Mouse (Mus musculus): ENCODE data around the gene Inafm1. TPM values are rescaled to one million over a fixed set of nuclear protein-coding genes. Genes with fewer than 3 reads are reported as not detected.

Inafm1 gene
- total and polyA plus RNA-seq, 3 experiments, result 1.5 to 9.5 (median 7.4) TPM

GRCm38 (mm10) chr7:16309318-16310019 is 36.1 kb upstream of the Inafm1 start (continued):
- peak; percentile 42; the same call in 1 of the 2 replicates for TF ChIP-seq ETS1 (conservative IDR thresholded peaks at IDR 0.05; ENCODE audit: low read depth, low read length)
- 0 out of 2 replicates have a peak, but pooled peaks have one; percentile 61 for TF ChIP-seq KAT2A (IDR thresholded peaks at IDR 0.05; ENCODE audit: insufficient replicate concordance, low read length)
- peak; percentile 99 for TF ChIP-seq MAZ (IDR thresholded peaks at IDR 0.05; ENCODE audit: low read depth, low read length)
- TF ChIP-seq CTCF (conservative IDR thresholded peaks at IDR 0.05 in 1 of 2, IDR thresholded peaks at IDR 0.05 in 1 of 2; ENCODE audit: low read depth in 2 of 2, low read length in 2 of 2), result no peak
- no peak for TF ChIP-seq USF2 (conservative IDR thresholded peaks at IDR 0.05; ENCODE audit: low read depth, low read length)
- TF ChIP-seq NELFE (IDR thresholded peaks at IDR 0.05; ENCODE audit: low read depth, low read length), result peak; percentile 74; the same call in 1 of the 2 replicates
- no peak for TF ChIP-seq RAD21 (IDR thresholded peaks at IDR 0.05; ENCODE audit: low read depth, low read length)

- dilution Hi-C loops (cut with MboI; ENCODE audit: extremely low pct_ligation_motif_present, extremely low pct_unique_long_range_greater_than_20kb, low sequenced_read_pairs), result no loop called here
- H3K27me3 ChIP-seq (replicated peaks), result no peaks in the 10 kb centered on the region
- no peaks in the 10 kb centered on the region for H3K9me3 ChIP-seq (replicated peaks; ENCODE audit: low read length)
- H3K79me2 ChIP-seq (replicated peaks; ENCODE audit: control insufficient read depth, extremely low read depth, insufficient read depth, poor library complexity, severe bottlenecking), result peaks cover 28% of the 10 kb centered on the region
- DNase-seq (ENCODE audit: extremely low read depth), result peak; percentile 80
- H3K4me1 ChIP-seq (ENCODE audit: control insufficient read depth in 1 of 2, insufficient read depth in 2 of 2), result peaks cover 5 to 37% of the 10 kb centered on the region in 2 experiments; a peak in 3 of 4 replicates
- H3K4me2 ChIP-seq (ENCODE audit: insufficient read depth, low read depth, poor library complexity, severe bottlenecking), result peak overlapping the region; percentile 37
- peak overlapping the region; percentile 47 to 99 (median 58) for H3K4me3 ChIP-seq (replicated peaks in 1 of 3; ENCODE audit: low read depth in 2 of 3, low read length in 2 of 3, poor library complexity in 1 of 3)
- in situ Hi-C loops (cut with MboI; ENCODE audit: low pct_ligation_motif_present, low pct_unique_long_range_greater_than_20kb, low sequenced_read_pairs), result no loop called here
- peaks cover 3% of the 10 kb centered on the region in 2 experiments for H3K36me3 ChIP-seq (replicated peaks in 1 of 2; ENCODE audit: control insufficient read depth in 1 of 2, insufficient read depth in 1 of 2, low read length in 1 of 2)
- peak overlapping the region; percentile 99 for H3K27ac ChIP-seq (ENCODE audit: insufficient read depth, low read depth)
- peak overlapping the region; percentile 42 for H3K9ac ChIP-seq (ENCODE audit: insufficient read depth, low read depth)
- TF ChIP-seq ELF1 (IDR thresholded peaks at IDR 0.05; ENCODE audit: low read depth, low read length) (0 out of 2 replicates have a peak, but pooled peaks have one; percentile 26), MAZ (IDR thresholded peaks at IDR 0.05; ENCODE audit: low read depth, low read length) (no peak), NELFE (IDR thresholded peaks at IDR 0.05; ENCODE audit: low read depth, low read length) (no peak; the same call in 1 of the 2 replicates), MAX (IDR thresholded peaks at IDR 0.05; ENCODE audit: low read length) (no peak), POLR2A (IDR thresholded peaks at IDR 0.05; ENCODE audit: low read depth, low read length) (peak; percentile 48; the same call in 1 of the 2 replicates), RAD21 (IDR thresholded peaks at IDR 0.05; ENCODE audit: low read depth, low read length) (no peak), USF2 (conservative IDR thresholded peaks at IDR 0.05; ENCODE audit: low read depth, low read length) (no peak), ZNF384 (IDR thresholded peaks at IDR 0.05; ENCODE audit: low read depth, low read length) (no peak), MAFK (IDR thresholded peaks at IDR 0.05; ENCODE audit: insufficient replicate concordance, low read length) (no peak), PAX5 (IDR thresholded peaks at IDR 0.05; ENCODE audit: low read length) (no peak), IRF4 (IDR thresholded peaks at IDR 0.05; ENCODE audit: low read depth, low read length) (peak; percentile 82), KAT2A (IDR thresholded peaks at IDR 0.05; ENCODE audit: insufficient replicate concordance, low read length) (0 out of 2 replicates have a peak, but pooled peaks have one; percentile 51), CTCF (conservative IDR thresholded peaks at IDR 0.05 in 1 of 2, IDR thresholded peaks at IDR 0.05 in 1 of 2; ENCODE audit: low read depth in 2 of 2, low read length in 2 of 2) (no peak), ZC3H11A (IDR thresholded peaks at IDR 0.05; ENCODE audit: low read depth, low read length) (no peak), CHD2 (IDR thresholded peaks at IDR 0.05; ENCODE audit: low read length) (peak; percentile 72), BHLHE40 (IDR thresholded peaks at IDR 0.05; ENCODE audit: low read depth, low read length) (peak; percentile 71), HCFC1 (IDR thresholded peaks at IDR 0.05; ENCODE audit: low read depth, low read length) (no peak; the same call in 1 of the 2 replicates), ZMIZ1 (IDR thresholded peaks at IDR 0.05; ENCODE audit: low read depth, low read length) (peak; percentile 25; the same call in 1 of the 2 replicates), EP300 (IDR thresholded peaks at IDR 0.05; ENCODE audit: low read length) (peak; percentile 72), TBP (conservative IDR thresholded peaks at IDR 0.05; ENCODE audit: low read depth, low read length) (peak; percentile 62), JUND (conservative IDR thresholded peaks at IDR 0.05; ENCODE audit: low read depth, low read length) (0 out of 2 replicates have a peak, but pooled peaks have one; percentile 27), POLR2AphosphoS2 (IDR thresholded peaks at IDR 0.05; ENCODE audit: low read depth, low read length) (no peak), SMC3 (IDR thresholded peaks at IDR 0.05; ENCODE audit: low read depth, low read length) (no peak), GABPA (IDR thresholded peaks at IDR 0.05; ENCODE audit: insufficient replicate concordance, low read depth, low read length) (no peak), E2F4 (IDR thresholded peaks at IDR 0.05; ENCODE audit: insufficient replicate concordance, low read depth, low read length) (no peak), ETS1 (conservative IDR thresholded peaks at IDR 0.05; ENCODE audit: low read depth, low read length) (peak; percentile 74; the same call in 1 of the 2 replicates), RCOR1 (conservative IDR thresholded peaks at IDR 0.05; ENCODE audit: low read depth, low read length) (0 out of 2 replicates have a peak, but pooled peaks have one; percentile 69), USF1 (IDR thresholded peaks at IDR 0.05; ENCODE audit: low read depth, low read length) (no peak), MEF2A (IDR thresholded peaks at IDR 0.05; ENCODE audit: borderline replicate concordance, low read depth, low read length) (peak; percentile 86), MYC (IDR thresholded peaks at IDR 0.05; ENCODE audit: low read depth, low read length) (0 out of 2 replicates have a peak, but pooled peaks have one; percentile 38), UBTF (IDR thresholded peaks at IDR 0.05; ENCODE audit: low read depth, low read length) (no peak), MXI1 (IDR thresholded peaks at IDR 0.05; ENCODE audit: low read depth, low read length) (no peak)
Measured at GRCm38 (mm10) chr7:16308555-16309317, 35.3 kb upstream of the Inafm1 start.
